Mouse (Mus musculus) liver, adult 2 months (tissue): ENCODE results near the gene Il17c. TPM values are rescaled to one million over a fixed set of nuclear protein-coding genes. Genes with fewer than 3 reads are reported as not detected.

Experiments
- DNase-seq: peaks from one replicate; pipeline ENCODE4 v3.0.0-alpha.2; 2011; ENCODE audit warnings: low read depth, low spot score; ENCODE audit errors: extremely low read depth
- H3K27ac ChIP-seq: fragments of 200-500 bp; replicated peaks from 2 replicates; pipeline ENCODE4 v1.5.1; 2012; ENCODE audit warnings: low read depth, mild to moderate bottlenecking, control low read depth, inconsistent platforms, low read length; ENCODE audit not compliant: insufficient read depth
- H3K27me3 ChIP-seq: fragments of 200-500 bp; 2 replicates; pipeline ENCODE4 v1.6.1; 2012; ENCODE audit warnings: mild to moderate bottlenecking, moderate library complexity, low read length, inconsistent platforms; ENCODE audit not compliant: control insufficient read depth, insufficient read depth
- H3K36me3 ChIP-seq: fragments of 200-500 bp; 2 replicates; pipeline ENCODE4 v1.6.1; 2012; ENCODE audit warnings: low read length, inconsistent platforms; ENCODE audit not compliant: control insufficient read depth, insufficient read depth
- H3K4me1 ChIP-seq: fragments of 200-500 bp; 2 replicates; pipeline ENCODE4 v1.6.1; 2011; ENCODE audit warnings: low read length; ENCODE audit not compliant: control insufficient read depth, insufficient read depth
- H3K4me3 ChIP-seq: fragments of 200-500 bp; 2 replicates; pipeline ENCODE4 v1.5.1; 2011; ENCODE audit warnings: low read depth, mild to moderate bottlenecking, control low read depth, low read length, moderate library complexity; ENCODE audit not compliant: insufficient read depth
- H3K79me2 ChIP-seq: fragments of 200-500 bp; 2 replicates; pipeline ENCODE4 v1.6.1; 2012; ENCODE audit warnings: inconsistent platforms, mild to moderate bottlenecking, low read length, moderate library complexity; ENCODE audit not compliant: control insufficient read depth, insufficient read depth
- H3K9ac ChIP-seq: fragments of 200-500 bp; 2 replicates; pipeline ENCODE4 v1.6.1; 2012; ENCODE audit warnings: low read depth, mild to moderate bottlenecking, control low read depth, inconsistent platforms, low read length
- CTCF ChIP-seq: fragments of 200-500 bp; IDR thresholded peaks from 2 replicates; pipeline ENCODE4 v1.5.1; 2011; ENCODE audit warnings: low read depth, low read length, control low read depth
- POLR2A ChIP-seq: fragments of 200-500 bp; IDR thresholded peaks from 2 replicates; pipeline ENCODE4 v1.6.1; 2011; ENCODE audit warnings: low read length, control low read depth; ENCODE audit not compliant: insufficient read depth; ENCODE audit errors: extremely low read depth
- WGBS: fragments of 180-500 bp; shearing (Covaris S2); methylation state at CpG from one replicate; pipeline ENCODE4 v1.1.7; 2018; 5-methylcytosine and 5-hydroxymethylcytosine counted together
- polyA plus RNA-seq: library from polyadenylated mRNA; depleted of rRNA; stranded (reverse); fragments of >200 nt; gene quantifications from 2 replicates; pipeline ENCODE4 v1.2.3, GENCODE M21; 2012
- total RNA-seq: library from RNA; depleted of rRNA; stranded (reverse); fragments of >200 nt; gene quantifications from 2 replicates; pipeline ENCODE4 v1.2.3, GENCODE M21; 2014

Gene Il17c
- total and polyA plus RNA-seq, 2 experiments: not detected

DNA sequence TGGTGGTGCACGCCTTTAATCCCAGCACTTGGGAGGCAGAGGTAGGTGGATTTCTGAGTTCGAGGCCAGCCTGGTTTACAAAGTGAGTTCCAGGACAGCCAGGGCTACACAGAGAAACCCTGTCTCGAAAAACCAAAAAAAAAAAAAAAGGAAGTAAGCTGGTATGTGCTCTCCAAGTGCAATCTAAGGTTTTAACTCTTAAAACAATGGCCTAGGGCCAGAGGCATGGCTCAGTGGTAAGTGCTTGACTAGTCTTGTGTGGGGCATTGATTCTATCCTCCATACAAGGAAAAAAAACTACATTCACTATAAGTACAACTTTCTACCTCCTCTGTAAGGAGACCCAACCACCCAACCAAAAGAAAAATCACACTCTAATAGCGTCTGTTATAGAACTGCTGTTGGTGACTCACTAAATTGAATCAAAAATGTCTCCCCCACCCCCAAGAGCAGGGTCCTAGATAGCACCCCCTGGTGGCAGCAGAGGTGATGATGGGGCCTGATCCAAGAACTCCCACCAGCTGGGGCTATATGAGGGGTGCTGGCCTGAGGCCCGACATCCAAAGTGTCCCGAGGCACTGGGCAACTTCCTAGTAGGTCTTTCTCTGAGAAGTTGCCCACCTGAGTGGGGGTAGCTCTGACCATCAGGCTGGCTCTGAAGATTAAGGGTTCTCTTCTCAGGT lies 37.5 kb downstream of the Il17c start:
- no peak for DNase-seq
- WGBS: 85% methylated on average over 6 of the region's 6 CpGs
- H3K27me3 ChIP-seq: no peaks in the 10 kb centered on the region

DNA sequence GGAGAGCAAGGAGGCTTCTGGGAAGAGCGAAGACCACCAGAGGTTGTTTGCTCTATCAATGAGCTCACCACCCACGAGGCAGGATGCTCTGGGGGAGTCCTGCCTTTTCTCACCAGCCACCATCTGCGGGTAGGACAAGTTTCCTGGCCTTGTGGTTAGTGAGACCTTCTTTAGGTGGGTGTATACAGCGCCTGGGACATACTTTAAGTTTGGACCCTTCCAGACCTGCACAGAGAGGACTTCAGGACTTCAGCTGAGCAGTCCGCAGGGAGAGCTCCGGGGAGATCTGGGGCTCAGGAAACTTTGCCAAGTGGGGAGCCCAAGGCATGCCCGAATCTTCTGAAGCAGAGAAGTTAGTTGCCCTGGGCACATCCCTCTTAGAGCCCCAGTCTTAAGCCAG lies 38.2 kb downstream of the Il17c start:
- H3K4me1 ChIP-seq: peaks cover 15% of the 10 kb centered on the region
- no peak for DNase-seq
- H3K79me2 ChIP-seq: no peaks in the 10 kb centered on the region
- H3K9ac ChIP-seq: no peak overlapping the region; the same call in 1 of the 2 replicates
- TF ChIP-seq POLR2A: no peak
- TF ChIP-seq CTCF: no peak
- no peak overlapping the region for H3K27ac ChIP-seq
- peak overlapping the region; percentile 27; the same call in 1 of the 2 replicates for H3K4me3 ChIP-seq
- H3K27me3 ChIP-seq: no peaks in the 10 kb centered on the region
- no peaks in the 10 kb centered on the region for H3K36me3 ChIP-seq
- 47% methylated on average over 7 of the region's 7 CpGs for WGBS

More for the DNA sequence above, 37.5 kb downstream of the Il17c start:
- no peaks in the 10 kb centered on the region for H3K36me3 ChIP-seq
- H3K79me2 ChIP-seq: no peaks in the 10 kb centered on the region
- H3K4me1 ChIP-seq: peaks cover 15% of the 10 kb centered on the region
- H3K27ac ChIP-seq: no peak overlapping the region
- peak; percentile 36; the same call in 1 of the 2 replicates for TF ChIP-seq CTCF
- no peak for TF ChIP-seq POLR2A
- H3K4me3 ChIP-seq: no peak overlapping the region
- no peak overlapping the region for H3K9ac ChIP-seq

GRCm38 (mm10) chr8:122460524-122461472 lies 39.0 kb downstream of the Il17c start, which contains the start of gene Snai3:
Gene Snai3 (minus strand): TSS chr8:122460733.
- TF ChIP-seq POLR2A (0 out of 2 replicates have a peak, but pooled peaks have one; percentile 18), CTCF (no peak)
- peak within 1 kb of the TSS; percentile 36 for H3K27ac ChIP-seq
- H3K79me2 ChIP-seq: no peaks in the 10 kb centered on the region
- 3% methylated on average over 56 of the region's 56 CpGs for WGBS
- peak within 1 kb of the TSS; percentile 27; the same call in 1 of the 2 replicates for H3K4me3 ChIP-seq
- H3K9ac ChIP-seq: peak within 1 kb of the TSS; percentile 19; the same call in 1 of the 2 replicates
- DNase-seq: peak; percentile 68
- no peaks in the 10 kb centered on the region for H3K27me3 ChIP-seq
- peaks cover 17% of the 10 kb centered on the region for H3K4me1 ChIP-seq
- H3K36me3 ChIP-seq: no peaks in the 10 kb centered on the region

- Histone ChIP-seq H3K9ac (no peak overlapping the region), H3K79me2 (no peaks in the 10 kb centered on the region), H3K27ac (no peak overlapping the region), H3K27me3 (no peaks in the 10 kb centered on the region), H3K4me3 (no peak overlapping the region), H3K36me3 (no peaks in the 10 kb centered on the region), H3K4me1 (peaks cover 17% of the 10 kb centered on the region)
- WGBS: 80% methylated on average over 11 of the region's 11 CpGs
- DNase-seq: no peak
- TF ChIP-seq CTCF (no peak), POLR2A (no peak)
These were observed 39.8 kb downstream of the Il17c start for GRCm38 (mm10) chr8:122461473-122462148.

DNA sequence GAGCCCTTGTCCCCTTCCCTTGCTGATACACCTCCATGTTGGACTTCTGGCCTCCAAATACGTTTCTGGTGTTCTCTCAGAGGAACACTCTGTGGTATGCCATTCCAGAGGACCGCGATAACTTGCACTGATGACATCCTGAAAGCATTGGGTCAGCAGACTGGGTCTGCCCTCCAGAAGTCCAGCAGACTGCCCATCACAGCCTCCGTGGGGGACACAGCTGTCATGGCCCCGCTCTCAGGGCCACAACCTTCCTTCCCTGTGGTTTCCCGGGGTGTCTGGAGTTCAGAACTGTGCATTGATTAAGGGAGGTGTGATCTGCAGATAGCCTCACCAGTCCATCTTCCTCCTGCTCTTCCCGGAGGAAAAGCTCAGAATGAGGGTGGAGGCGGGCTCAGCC lies 40.7 kb downstream of the Il17c start:
- H3K27me3 ChIP-seq: no peaks in the 10 kb centered on the region
- DNase-seq: no peak
- H3K36me3 ChIP-seq: no peaks in the 10 kb centered on the region
- H3K4me3 ChIP-seq: no peak overlapping the region
- 78% methylated on average over 8 of the region's 8 CpGs for WGBS
- H3K79me2 ChIP-seq: no peaks in the 10 kb centered on the region
- TF ChIP-seq CTCF: no peak
- no peak for TF ChIP-seq POLR2A
- peaks cover 17% of the 10 kb centered on the region for H3K4me1 ChIP-seq
- H3K9ac ChIP-seq: no peak overlapping the region
- H3K27ac ChIP-seq: no peak overlapping the region
